Mouse (Mus musculus): ENCODE data around the gene Tamm41.

GRCm38 (mm10) chr6:115029248-115029647, 8.4 kb downstream of the Tamm41 start:
- TF ChIP-seq CTCF (IDR thresholded peaks at IDR 0.05; ENCODE audit: extremely low read depth, insufficient read length, insufficient replicate concordance, low read depth, low read length) (no peak), POLR2A (IDR thresholded peaks at IDR 0.05; ENCODE audit: low read depth, low read length) (no peak)

Measured in small intestine, adult 2 months (tissue).